Mouse (Mus musculus): ENCODE results near the gene Grin1.
"Not testable (repeated sequence)": the region's sequence is repeated elsewhere in the genome, so short reads cannot be mapped to it uniquely, and the experiment has no call there.

The Grin1 gene

GRCm38 (mm10) chr2:25285551-25285950 lies 33.4 kb downstream of the Grin1 start:
- DNase-seq, result no peak

DNA sequence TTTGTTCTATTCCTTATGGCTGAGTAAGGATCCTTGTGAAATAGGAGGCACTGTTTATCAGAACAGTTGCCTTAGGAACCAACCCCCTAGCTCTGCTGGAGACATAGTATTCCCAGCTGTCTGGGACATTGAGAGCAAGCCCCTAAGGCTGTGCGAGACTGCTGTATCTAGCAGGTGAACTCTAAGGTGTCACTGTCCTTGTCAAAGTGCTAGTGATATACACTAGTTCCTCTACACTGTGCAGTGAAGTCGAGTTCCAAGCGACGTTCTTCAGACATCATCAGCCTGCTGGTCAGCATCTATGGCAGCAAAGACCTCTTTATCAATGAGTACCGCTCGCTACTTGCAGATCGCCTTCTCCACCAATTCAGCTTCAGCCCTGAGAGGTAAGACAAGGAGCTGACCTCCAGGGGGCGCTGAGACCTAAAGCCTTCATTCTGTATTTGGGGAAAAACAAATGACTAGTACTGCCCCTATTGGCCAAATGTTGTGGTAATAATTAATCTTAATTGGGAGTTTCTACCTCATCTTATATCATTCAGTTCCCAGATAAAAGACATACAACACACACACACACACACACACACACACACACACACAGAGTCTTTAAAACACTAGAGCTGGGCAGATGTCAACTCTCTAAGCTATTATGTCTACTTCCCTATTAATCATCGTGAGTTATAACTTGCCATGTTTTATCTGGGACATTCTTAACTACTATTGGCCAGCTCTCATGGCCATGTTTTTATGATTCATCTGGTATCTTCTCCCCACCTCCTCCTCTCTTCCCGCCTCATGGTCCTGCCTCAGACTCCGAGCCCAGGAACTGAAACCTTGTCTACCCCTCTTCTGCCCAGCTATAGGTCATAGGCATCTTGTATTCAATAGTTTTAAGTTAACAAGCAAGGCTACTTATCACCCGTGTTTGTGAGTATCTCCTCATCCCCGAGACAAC lies 39.8 kb downstream of the Grin1 start:
- peak; percentile 92 to 95 for DNase-seq

GRCm38 (mm10) chr2:25273010-25273409 lies 46.0 kb downstream of the Grin1 start:
- DNase-seq, result no peak

- no peak for DNase-seq
Measured at GRCm38 (mm10) chr2:25272515-25272914, 46.5 kb downstream of the Grin1 start.

DNA sequence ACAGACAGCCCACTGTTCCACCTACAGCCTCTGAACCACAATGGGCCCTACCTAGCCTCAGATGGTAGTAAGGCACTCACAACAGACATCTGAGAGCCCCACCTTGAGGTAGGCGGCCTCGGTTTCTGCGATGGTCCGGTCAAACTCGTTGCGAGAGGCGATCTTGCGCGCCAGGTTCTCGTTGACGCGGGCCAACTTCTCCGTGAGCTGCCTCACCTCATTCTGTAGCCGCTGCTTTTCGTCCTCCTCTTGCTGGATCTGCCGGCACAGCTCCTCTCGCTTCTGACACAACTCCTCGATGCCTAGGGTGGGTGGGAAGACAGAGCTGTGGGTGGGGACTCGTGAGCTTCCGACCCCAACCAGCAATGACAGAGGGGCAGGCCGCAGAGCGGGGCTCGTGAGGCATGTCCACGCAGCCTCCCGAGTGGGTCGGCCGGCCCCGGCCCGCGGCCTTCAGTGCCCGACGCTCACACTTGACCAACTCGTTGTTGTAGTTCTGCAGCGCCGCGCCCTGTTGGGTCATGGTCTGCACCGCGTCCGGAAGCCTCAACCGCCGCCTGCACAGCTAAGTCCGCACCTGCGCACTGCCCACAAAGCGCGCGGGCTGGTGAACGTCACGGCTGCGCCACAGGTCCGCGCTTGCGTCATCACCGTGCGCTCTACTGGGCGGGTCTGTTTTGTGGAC lies 47.0 kb downstream of the Grin1 start, which contains the start of the genes Ssna1 and Anapc2:
Gene Ssna1 (minus strand): TSS at position 612 of the 685 bp plus-strand sequence.
Gene Anapc2 (plus strand): TSS at position 652 of the 685 bp plus-strand sequence.
- DNase-seq, result peak; percentile 99

GRCm38 (mm10) chr2:25267746-25268309 lies 51.2 kb downstream of the Grin1 start:
- DNase-seq, result no peak

DNA sequence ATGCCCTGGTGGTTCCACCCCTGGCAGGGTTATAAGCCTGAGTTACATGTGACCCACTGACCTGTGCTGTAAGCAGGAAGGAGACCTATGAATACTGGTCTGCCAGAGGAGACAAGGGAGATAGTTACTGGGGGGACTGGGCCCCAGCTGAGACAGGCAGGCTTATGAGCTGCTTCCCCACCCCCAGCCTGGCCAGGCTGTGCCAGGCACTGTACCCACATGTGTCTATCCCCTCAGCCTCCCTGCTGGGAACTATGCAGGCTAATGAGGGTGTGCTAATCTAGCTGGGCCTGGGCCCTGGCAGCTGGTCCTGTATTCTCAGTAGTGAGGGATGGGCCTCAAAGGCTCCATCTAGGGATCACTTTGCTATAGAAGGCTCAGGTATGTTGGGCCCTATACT lies 51.7 kb downstream of the Grin1 start:
- no peak for DNase-seq

GRCm38 (mm10) chr2:25266720-25267119 lies 52.3 kb downstream of the Grin1 start:
- DNase-seq, result no peak

- DNase-seq, result peak in 1 of 2 experiments; percentile 11
Measured at GRCm38 (mm10) chr2:25265897-25266656, 52.9 kb downstream of the Grin1 start.

DNA sequence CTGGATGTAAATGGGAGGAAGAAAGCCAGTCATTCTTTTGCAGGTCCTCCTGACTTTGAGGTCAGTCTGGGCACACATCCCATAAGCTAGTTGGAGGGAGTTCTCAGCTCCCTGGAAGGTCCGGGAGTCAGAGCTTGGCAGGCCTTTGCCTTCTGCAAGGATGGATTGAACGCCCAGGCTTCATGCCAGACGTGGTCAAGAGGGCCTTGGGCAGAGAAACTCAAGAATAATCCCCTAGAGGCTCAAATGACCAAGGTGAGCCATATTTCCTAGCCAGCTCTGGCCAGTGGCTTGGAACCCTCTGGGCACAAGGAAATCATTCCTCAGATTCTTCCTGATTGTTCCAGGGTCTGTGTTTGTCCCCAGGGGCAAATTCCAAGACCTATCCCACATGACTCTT lies 54.1 kb downstream of the Grin1 start:
- no peak for DNase-seq

GRCm38 (mm10) chr2:25264286-25264660 lies 54.7 kb downstream of the Grin1 start:
- no peak for DNase-seq

- DNase-seq, result no peak
Measured at GRCm38 (mm10) chr2:25263623-25264285, 55.2 kb downstream of the Grin1 start.

DNA sequence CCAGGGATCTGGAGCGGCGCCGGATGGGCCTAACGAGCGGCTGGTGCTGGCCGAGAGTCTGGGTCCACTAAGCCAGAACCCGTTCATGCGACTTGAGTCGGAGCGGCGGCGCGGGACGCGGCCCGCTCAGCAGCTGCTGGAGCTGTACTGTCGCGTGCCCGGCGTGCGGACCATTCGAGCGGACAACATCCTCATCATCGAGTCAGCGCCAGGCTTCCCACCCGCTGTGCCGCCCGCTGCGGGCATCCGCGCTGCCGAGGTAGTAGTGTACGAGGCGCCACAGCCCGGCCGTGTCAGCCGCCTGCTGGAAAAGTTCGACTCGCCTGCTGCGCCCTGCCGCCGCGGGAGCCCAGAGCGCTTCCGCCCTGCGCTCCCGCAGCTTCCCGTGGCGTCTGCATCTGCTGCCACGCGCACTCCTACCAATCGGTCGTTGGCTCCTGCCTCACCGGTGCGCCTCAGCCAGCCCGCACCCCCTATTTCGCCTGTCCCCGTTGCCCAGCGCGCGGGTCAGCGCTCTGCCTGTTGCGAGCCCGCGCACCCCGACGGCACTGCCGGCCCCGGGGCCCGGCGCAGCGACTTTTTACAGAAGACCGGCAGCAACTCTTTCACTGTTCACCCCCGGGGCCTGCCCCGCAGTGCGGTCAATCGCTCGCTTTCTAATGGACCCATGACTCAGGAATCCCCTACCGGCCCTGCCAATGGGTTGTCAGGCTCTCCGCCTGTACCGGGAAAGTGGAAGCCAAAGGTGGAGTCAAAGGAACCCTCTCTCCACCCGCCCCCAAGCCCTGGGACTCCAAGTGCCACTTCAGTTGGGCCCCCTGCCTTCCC lies 56.0 kb downstream of the Grin1 start:
- DNase-seq, result peak; percentile 58 to 61

GRCm38 (mm10) chr2:25262291-25262767 lies 56.7 kb downstream of the Grin1 start, which contains the start of gene Tprn:
Gene Tprn, plus strand, starts transcription at chr2:25262618.
- DNase-seq, result peak; percentile 90 to 94

DNA sequence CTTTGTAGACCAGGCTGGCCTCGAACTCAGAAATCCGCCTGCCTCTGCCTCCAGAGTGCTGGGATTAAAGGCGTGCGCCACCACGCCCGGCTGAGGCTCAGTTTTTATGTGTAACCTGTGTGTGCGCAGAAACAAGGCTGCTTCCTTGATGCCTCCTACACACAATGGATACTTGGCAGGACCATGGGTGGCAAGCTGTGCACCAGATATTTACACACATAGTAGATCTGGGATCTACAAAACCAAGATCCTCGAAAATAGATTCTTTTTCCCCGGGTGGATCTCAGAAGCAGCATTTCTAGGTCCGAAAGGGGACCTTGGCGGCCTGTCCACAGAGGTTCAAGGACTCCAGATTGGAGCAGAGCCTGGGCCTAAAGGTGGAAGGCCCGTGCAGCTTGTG lies 57.1 kb downstream of the Grin1 start:
- DNase-seq, result no peak

- DNase-seq, result peak; percentile 49 to 55
Measured at GRCm38 (mm10) chr2:25258887-25259286, 60.1 kb downstream of the Grin1 start.

DNA sequence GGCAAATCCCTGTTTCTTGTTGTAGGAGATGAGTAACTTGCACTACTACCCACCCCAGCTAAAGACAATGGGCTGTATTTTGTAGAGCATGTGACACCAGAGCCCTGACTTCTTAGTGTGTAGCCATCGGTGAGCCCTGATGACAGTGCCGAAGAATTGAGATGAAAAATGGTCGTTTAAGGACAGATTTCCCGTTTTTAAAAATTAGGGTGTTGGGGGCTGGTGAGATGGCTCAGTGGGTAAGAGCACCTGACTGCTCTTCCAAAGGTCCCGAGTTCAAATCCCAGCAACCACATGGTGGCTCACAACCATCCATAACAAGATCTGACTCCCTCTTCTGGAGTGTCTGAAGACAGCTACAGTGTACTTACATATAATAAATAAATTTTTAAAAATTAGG lies 61.7 kb downstream of the Grin1 start:
- DNase-seq, result not testable (repeated sequence)

- DNase-seq, result peak; percentile 80 to 83
Measured at GRCm38 (mm10) chr2:25256443-25257109, 62.4 kb downstream of the Grin1 start.

GRCm38 (mm10) chr2:25255284-25255779 lies 63.7 kb downstream of the Grin1 start, which contains the start of gene Tmem203:
Gene Tmem203, plus strand, starts transcription at chr2:25255439.
- DNase-seq, result peak; percentile 93 to 94

- peak; percentile 45 to 47 for DNase-seq
Measured at GRCm38 (mm10) chr2:25252331-25252730, 66.7 kb downstream of the Grin1 start.
